7 mouse cellular contexts compared by ENCODE assay signal in the genomic region with DNA sequence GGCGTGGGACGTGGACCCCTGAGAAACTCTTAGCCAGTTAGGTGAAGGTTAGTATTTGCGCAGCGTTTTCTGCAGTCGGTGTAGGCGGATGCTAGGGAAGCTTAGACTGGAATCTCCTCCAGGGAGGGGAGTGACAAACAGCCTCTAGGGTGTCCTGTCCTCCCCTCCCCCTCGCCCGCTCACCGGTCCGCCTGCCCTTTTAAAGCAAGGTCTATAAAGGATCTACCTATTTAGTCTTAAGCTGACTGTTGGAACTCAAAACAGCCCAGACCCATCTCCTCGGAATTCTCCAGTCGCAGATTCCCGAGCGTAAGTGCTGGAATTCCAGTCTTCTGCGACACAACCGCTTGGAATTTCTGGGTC. TPM values are rescaled to one million over a fixed set of nuclear protein-coding genes. Genes with fewer than 3 reads are reported as not detected.
A peak's percentile ranks its signal among the peaks of the same experiment; 100 is the strongest.
DNase-seq lines count a peak whose midpoint lies in the region; ATAC-seq and TF ChIP-seq lines count a peak whose summit lies in the region.

A gene (plus strand): TSS at position 229 of the 363 bp plus-strand sequence.

- TF ChIP-seq EP300 in MEL (IDR thresholded peaks at IDR 0.05; ENCODE audit: low read depth in 1 of 2, low read length in 2 of 2), result no peak

- H3K27ac ChIP-seq in MEL (ENCODE audit: control insufficient read depth, low read depth, low read length), result no peak within 1 kb of the TSS
- no peak within 1 kb of the TSS for H3K27ac ChIP-seq in embryonic facial prominence, embryonic 12.5 days
- peak within 1 kb of the TSS; percentile 95 for H3K27ac ChIP-seq in heart, embryonic 15.5 days

- H3K4me2 ChIP-seq in embryonic facial prominence, embryonic 12.5 days (replicated peaks), result peak within 1 kb of the TSS; percentile 100
- peak within 1 kb of the TSS; percentile 92 for H3K4me2 ChIP-seq in heart, embryonic 15.5 days

- H3K36me3 ChIP-seq in MEL (ENCODE audit: control insufficient read depth in 1 of 2, insufficient read depth in 2 of 2, low read length in 2 of 2), result no peaks in the 10 kb centered on the region
- no peaks in the 10 kb centered on the region for H3K36me3 ChIP-seq in embryonic facial prominence, embryonic 12.5 days
- H3K36me3 ChIP-seq in heart, embryonic 15.5 days, result peaks cover 4% of the 10 kb centered on the region; the same call in 1 of the 2 replicates

- no peaks in the 10 kb centered on the region for H3K79me2 ChIP-seq in MEL (ENCODE audit: control insufficient read depth, insufficient read depth, low read length, poor library complexity)

- peak; percentile 38 for ATAC-seq in CD4-positive, CD25-positive, alpha-beta regulatory T cell, adult 4 months
- ATAC-seq in embryonic facial prominence, embryonic 12.5 days (ENCODE audit: insufficient number of reproducible peaks, insufficient read depth, low FRiP score, low TSS enrichment), result no peak
- ATAC-seq in heart, embryonic 15.5 days (replicated peaks; ENCODE audit: insufficient number of reproducible peaks, insufficient read depth, low FRiP score, low read depth), result peak; percentile 64

- TF ChIP-seq POLR2A in MEL (IDR thresholded peaks at IDR 0.05; ENCODE audit: control insufficient read depth in 1 of 2, insufficient read depth in 1 of 2, low read depth in 1 of 2, low read length in 2 of 2, poor library complexity in 1 of 2), result no peak

- H3K4me1 ChIP-seq in MEL (ENCODE audit: control insufficient read depth in 1 of 2, insufficient read depth in 2 of 2, low read length in 2 of 2), result no peaks in the 10 kb centered on the region
- peaks cover 11% of the 10 kb centered on the region for H3K4me1 ChIP-seq in embryonic facial prominence, embryonic 12.5 days
- H3K4me1 ChIP-seq in heart, embryonic 15.5 days (replicated peaks), result peaks cover 9% of the 10 kb centered on the region

- no peaks in the 10 kb centered on the region for H3K27me3 ChIP-seq in MEL (ENCODE audit: control insufficient read depth in 1 of 2, insufficient read depth in 2 of 2, low read length in 2 of 2)
- H3K27me3 ChIP-seq in embryonic facial prominence, embryonic 12.5 days, result peaks cover 54% of the 10 kb centered on the region
- no peaks in the 10 kb centered on the region for H3K27me3 ChIP-seq in heart, embryonic 15.5 days

- DNase-seq in MEL (ENCODE audit: low read depth, low spot score), result no peak
- peak; percentile 38 for DNase-seq in kidney, postnatal 14 days
- peak; percentile 18 for DNase-seq in lung, postnatal 14 days
- DNase-seq in right cerebral cortex, postnatal 4 days, result peak; percentile 18

- peak within 1 kb of the TSS; percentile 47; the same call in 1 of the 2 replicates for H3K9ac ChIP-seq in MEL (ENCODE audit: control insufficient read depth, low read depth, low read length, poor library complexity, severe bottlenecking)
- H3K9ac ChIP-seq in embryonic facial prominence, embryonic 12.5 days, result peak within 1 kb of the TSS; percentile 51
- peak within 1 kb of the TSS; percentile 85 for H3K9ac ChIP-seq in heart, embryonic 15.5 days

- H3K4me3 ChIP-seq in MEL (ENCODE audit: control insufficient read depth in 1 of 2, insufficient read depth in 1 of 2, low read depth in 2 of 2, low read length in 2 of 2), result peak within 1 kb of the TSS; percentile 63 to 64
- H3K4me3 ChIP-seq in embryonic facial prominence, embryonic 12.5 days, result peak within 1 kb of the TSS; percentile 61
- H3K4me3 ChIP-seq in heart, embryonic 15.5 days, result peak within 1 kb of the TSS; percentile 82

- WGBS in embryonic facial prominence, embryonic 12.5 days, result under 1% methylated on average over 16 of the region's 16 CpGs
- WGBS in heart, embryonic 15.5 days, result under 1% methylated on average over 16 of the region's 16 CpGs

- no peak for TF ChIP-seq CTCF in MEL (IDR thresholded peaks at IDR 0.05 in 2 of 3, conservative IDR thresholded peaks at IDR 0.05 in 1 of 3; ENCODE audit: control insufficient read depth in 1 of 3, insufficient read depth in 1 of 3, low read depth in 2 of 3, low read length in 3 of 3, poor library complexity in 1 of 3, severe bottlenecking in 1 of 3)

- H3K9me3 ChIP-seq in MEL (replicated peaks; ENCODE audit: insufficient read depth, low read length), result no peaks in the 10 kb centered on the region
- no peaks in the 10 kb centered on the region for H3K9me3 ChIP-seq in embryonic facial prominence, embryonic 12.5 days
- no peaks in the 10 kb centered on the region; the same call in 1 of the 2 replicates for H3K9me3 ChIP-seq in heart, embryonic 15.5 days (replicated peaks)

- no peak for TF ChIP-seq RAD21 in MEL (IDR thresholded peaks at IDR 0.05; ENCODE audit: low read depth, low read length)

TF ChIP-seq in MEL, 35 proteins besides CTCF, POLR2A, EP300 and RAD21:
- no peak for TF ChIP-seq GABPA (IDR thresholded peaks at IDR 0.05; ENCODE audit: low read depth, low read length)
- no peak for TF ChIP-seq POLR2AphosphoS5 (IDR thresholded peaks at IDR 0.05; ENCODE audit: borderline replicate concordance, low read depth, low read length)
- TF ChIP-seq MEF2A (IDR thresholded peaks at IDR 0.05; ENCODE audit: extremely low read depth, insufficient replicate concordance, low read depth, low read length, poor library complexity, severe bottlenecking), result no peak
- TF ChIP-seq NRF1 (IDR thresholded peaks at IDR 0.05; ENCODE audit: insufficient read depth, low read depth, low read length, poor library complexity, severe bottlenecking), result no peak
- TF ChIP-seq ZMIZ1 (IDR thresholded peaks at IDR 0.05; ENCODE audit: low read depth, low read length), result no peak
- TF ChIP-seq MAX (IDR thresholded peaks at IDR 0.05; ENCODE audit: low read length), result no peak
- no peak for TF ChIP-seq MYB (IDR thresholded peaks at IDR 0.05; ENCODE audit: low read depth, low read length)
- TF ChIP-seq TBP (IDR thresholded peaks at IDR 0.05; ENCODE audit: low read depth, low read length), result no peak
- TF ChIP-seq MAFK (IDR thresholded peaks at IDR 0.05; ENCODE audit: borderline replicate concordance, low read depth, low read length), result no peak
- TF ChIP-seq UBTF (IDR thresholded peaks at IDR 0.05; ENCODE audit: borderline replicate concordance, insufficient read depth, low read depth, low read length), result no peak
- no peak for TF ChIP-seq RCOR1 (IDR thresholded peaks at IDR 0.05; ENCODE audit: low read depth, low read length)

RNA-seq across cellular contexts. Expression of the gene that starts here (rescaled TPM):
- polyA plus RNA-seq in CD4-positive, CD25-positive, alpha-beta regulatory T cell, adult 4 months (2017; shearing (Covaris generic)), result 1 to 10 TPM in 1 of 2 experiments, under 1 TPM in 1; 0.48 to 1.1 TPM
- 0.04 and 0.10 TPM in 2 replicates for total RNA-seq in MEL (2012; rRNA removed)
- polyA plus RNA-seq in MEL (2012; ENCODE audit: insufficient read depth in 1 of 2, insufficient read length in 2 of 2, low read depth in 1 of 2, low replicate concordance in 2 of 2, missing spikeins in 1 of 2), result under 1 TPM in 1 of 2 experiments, not detected in 1; 0.13 TPM
- 0.84 and 0.89 TPM in 2 replicates for polyA plus RNA-seq in embryonic facial prominence, embryonic 12.5 days (2016; fragmentation: Nextera tagmentation; extraction: Ambion mirVana)
- polyA plus RNA-seq in heart, embryonic 15.5 days (2015; fragmentation: Nextera tagmentation; extraction: Ambion mirVana), result 14.3 and 15.5 TPM in 2 replicates
